Mouse (Mus musculus): Measurements from ENCODE around the gene Defa21. TPM values are rescaled to one million over a fixed set of nuclear protein-coding genes. Genes with fewer than 3 reads are reported as not detected.

Defa21 gene
- polyA plus RNA-seq, 1 experiment from 2014 or later: not detected

Other genes with a start within 250 kb of the Defa21 start
- not detected in 2 replicates for gene Defb33, start 132.9 kb upstream of the Defa21 start, polyA plus RNA-seq (2016; fragmentation: Nextera tagmentation; extraction: Ambion mirVana)
- not detected in 2 replicates for gene Gm15056, start 122.9 kb upstream of the Defa21 start, polyA plus RNA-seq (2016; fragmentation: Nextera tagmentation; extraction: Ambion mirVana)
- gene Gm6040, start 103.5 kb upstream of the Defa21 start, polyA plus RNA-seq (2016; fragmentation: Nextera tagmentation; extraction: Ambion mirVana): not detected in 2 replicates
- gene AY761185, start 80.8 kb upstream of the Defa21 start, polyA plus RNA-seq (2016; fragmentation: Nextera tagmentation; extraction: Ambion mirVana): not detected in 2 replicates
- not detected in 2 replicates for gene Defa23, start 29.5 kb downstream of the Defa21 start, polyA plus RNA-seq (2016; fragmentation: Nextera tagmentation; extraction: Ambion mirVana)
- not detected in 2 replicates for gene Defa35, start 39.5 kb downstream of the Defa21 start, polyA plus RNA-seq (2016; fragmentation: Nextera tagmentation; extraction: Ambion mirVana)
- gene Defa25, start 58.9 kb downstream of the Defa21 start, polyA plus RNA-seq (2016; fragmentation: Nextera tagmentation; extraction: Ambion mirVana): not detected in 2 replicates
- gene Gm14851, start 70.5 kb downstream of the Defa21 start, polyA plus RNA-seq (2016; fragmentation: Nextera tagmentation; extraction: Ambion mirVana): not detected in 2 replicates
- gene Defa30, start 109.1 kb downstream of the Defa21 start, polyA plus RNA-seq (2016; fragmentation: Nextera tagmentation; extraction: Ambion mirVana): not detected in 2 replicates
- gene Defa22, start 136.7 kb downstream of the Defa21 start, polyA plus RNA-seq (2016; fragmentation: Nextera tagmentation; extraction: Ambion mirVana): not detected in 2 replicates
- gene Defa31, start 166.1 kb downstream of the Defa21 start, polyA plus RNA-seq (2016; fragmentation: Nextera tagmentation; extraction: Ambion mirVana): not detected in 2 replicates
- gene Gm15293, start 176.0 kb downstream of the Defa21 start, polyA plus RNA-seq (2016; fragmentation: Nextera tagmentation; extraction: Ambion mirVana): not detected in 2 replicates
- not detected in 2 replicates for gene Gm15292, start 224.2 kb downstream of the Defa21 start, polyA plus RNA-seq (2016; fragmentation: Nextera tagmentation; extraction: Ambion mirVana)